Mouse (Mus musculus): ENCODE results near the gene Echdc2. TPM values are rescaled to one million over a fixed set of nuclear protein-coding genes. Genes with fewer than 3 reads are reported as not detected.
"Not testable (repeated sequence)": the region's sequence is repeated elsewhere in the genome, so short reads cannot be mapped to it uniquely, and the experiment has no call there.

Echdc2 gene
- 10 to 100 TPM in 1 of 2 experiments, 1 to 10 TPM in 1; 9.4 to 11.0 TPM for total RNA-seq (2021)

- intact Hi-C loops (cut with DNase I): no loop called here
- peak in 1 of 2 experiments; percentile 44 for DNase-seq (ENCODE audit: extremely low spot score in 1 of 2, low spot score in 2 of 2)
These were observed at the start of gene Echdc2 for GRCm38 (mm10) chr4:108165152-108165895. Gene Echdc2, plus strand, starts transcription at chr4:108165437.

GRCm38 (mm10) chr4:108116466-108116865 is 48.8 kb upstream of the Echdc2 start:
- intact Hi-C loops (cut with DNase I): loop anchor here (5.0 kb wide), 1 partner anchor 179 kb away; no protein-coding TSS in a partner anchor
- no peak for DNase-seq (ENCODE audit: extremely low spot score in 1 of 2, low spot score in 2 of 2)

- no peak for DNase-seq (ENCODE audit: extremely low spot score in 1 of 2, low spot score in 2 of 2)
- intact Hi-C loops (cut with DNase I): loop anchor here (5.0 kb wide), 1 partner anchor 180 kb away; no protein-coding TSS in a partner anchor
These were observed 47.7 kb upstream of the Echdc2 start for GRCm38 (mm10) chr4:108117488-108117887.

- intact Hi-C loops (cut with DNase I): loop anchor here (5.0 kb wide), 1 partner anchor 181 kb away; no protein-coding TSS in a partner anchor
- DNase-seq (ENCODE audit: extremely low spot score in 1 of 2, low spot score in 2 of 2): peak; percentile 88 to 95
These were observed 47.0 kb upstream of the Echdc2 start for GRCm38 (mm10) chr4:108117924-108118876.

DNA sequence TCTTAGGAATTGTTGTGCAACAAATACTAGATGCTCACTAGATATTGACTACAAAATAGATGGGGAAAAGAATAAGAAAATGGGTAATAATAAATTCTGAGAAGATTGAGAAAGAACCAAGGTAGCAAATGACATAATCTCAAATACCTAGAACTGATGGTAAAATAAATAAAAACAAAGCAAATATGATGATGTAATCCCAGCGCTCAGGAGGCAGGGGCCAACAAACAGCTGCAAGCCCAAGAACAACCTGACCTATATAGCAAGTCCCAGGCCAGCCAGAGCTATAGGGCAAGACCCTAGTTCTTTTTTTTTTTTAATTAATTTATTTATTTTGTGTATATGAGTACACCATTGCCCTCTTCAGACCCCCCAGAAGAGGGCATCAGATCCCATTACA is 41.1 kb upstream of the Echdc2 start:
- intact Hi-C loops (cut with DNase I): no loop called here
- no peak for DNase-seq (ENCODE audit: extremely low spot score in 1 of 2, low spot score in 2 of 2)

GRCm38 (mm10) chr4:108126260-108126659 is 39.0 kb upstream of the Echdc2 start:
- DNase-seq (ENCODE audit: extremely low spot score in 1 of 2, low spot score in 2 of 2): no peak
- intact Hi-C loops (cut with DNase I): no loop called here

- no peak for DNase-seq (ENCODE audit: extremely low spot score in 1 of 2, low spot score in 2 of 2)
These were observed 37.7 kb upstream of the Echdc2 start for GRCm38 (mm10) chr4:108127516-108127915.

DNA sequence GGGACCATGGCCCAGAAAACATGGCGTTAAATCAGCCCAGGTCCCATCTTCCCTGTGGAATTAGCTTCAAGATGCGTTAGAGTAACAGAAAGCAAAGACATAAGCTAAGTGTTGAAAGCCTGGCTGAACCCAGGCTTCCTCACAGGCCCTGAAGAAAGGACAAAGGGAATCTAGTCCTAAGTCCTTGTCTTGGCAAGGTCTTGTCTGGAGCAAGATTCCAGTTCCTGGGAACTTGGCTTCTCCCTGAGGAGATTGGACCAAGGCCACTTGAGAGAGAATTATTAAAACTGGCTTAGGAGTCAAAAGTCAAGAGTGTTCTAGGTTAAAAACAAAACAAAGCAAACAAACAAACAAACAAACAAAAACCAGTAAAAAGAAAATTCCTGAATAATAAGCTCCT is 36.9 kb upstream of the Echdc2 start:
- no peak for DNase-seq (ENCODE audit: extremely low spot score in 1 of 2, low spot score in 2 of 2)
- intact Hi-C loops (cut with DNase I): no loop called here

More at GRCm38 (mm10) chr4:108127516-108127915, 37.7 kb upstream of the Echdc2 start:
- intact Hi-C loops (cut with DNase I): no loop called here

DNA sequence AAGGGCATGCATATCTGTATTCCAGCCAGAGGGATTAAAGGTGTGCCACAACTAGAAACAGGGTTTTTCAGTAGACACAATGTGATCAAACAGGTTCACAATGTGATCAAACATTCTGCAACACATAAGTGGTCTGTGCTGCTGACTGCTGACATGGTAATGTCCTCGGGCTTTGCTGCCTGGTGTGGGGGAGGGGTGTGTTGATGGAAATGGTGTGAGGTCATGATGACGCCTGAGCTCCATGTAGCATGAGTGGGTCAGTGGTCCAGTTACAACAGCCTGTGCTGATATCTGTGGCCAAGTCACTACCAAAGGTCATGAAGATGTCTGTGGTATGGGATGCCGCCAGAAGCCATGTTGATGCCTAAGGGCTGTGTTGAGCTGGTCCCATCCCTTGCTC is 34.8 kb upstream of the Echdc2 start:
- intact Hi-C loops (cut with DNase I): no loop called here
- no peak for DNase-seq (ENCODE audit: extremely low spot score in 1 of 2, low spot score in 2 of 2)

- intact Hi-C loops (cut with DNase I): no loop called here
- DNase-seq (ENCODE audit: extremely low spot score in 1 of 2, low spot score in 2 of 2): no peak
These were observed 28.3 kb upstream of the Echdc2 start for GRCm38 (mm10) chr4:108136938-108137337.

- intact Hi-C loops (cut with DNase I); DNase-seq (ENCODE audit: extremely low spot score in 1 of 2, low spot score in 2 of 2): not testable (repeated sequence)
These were observed 22.1 kb upstream of the Echdc2 start for GRCm38 (mm10) chr4:108143178-108143577.

GRCm38 (mm10) chr4:108143778-108144177 is 21.5 kb upstream of the Echdc2 start:
- intact Hi-C loops (cut with DNase I): no loop called here
- DNase-seq (ENCODE audit: extremely low spot score in 1 of 2, low spot score in 2 of 2): no peak

GRCm38 (mm10) chr4:108144880-108145279 is 20.4 kb upstream of the Echdc2 start, which contains the start of gene Scp2:
Gene Scp2, minus strand, starts transcription at chr4:108144998.
- intact Hi-C loops (cut with DNase I): no loop called here
- no peak for DNase-seq (ENCODE audit: extremely low spot score in 1 of 2, low spot score in 2 of 2)

DNA sequence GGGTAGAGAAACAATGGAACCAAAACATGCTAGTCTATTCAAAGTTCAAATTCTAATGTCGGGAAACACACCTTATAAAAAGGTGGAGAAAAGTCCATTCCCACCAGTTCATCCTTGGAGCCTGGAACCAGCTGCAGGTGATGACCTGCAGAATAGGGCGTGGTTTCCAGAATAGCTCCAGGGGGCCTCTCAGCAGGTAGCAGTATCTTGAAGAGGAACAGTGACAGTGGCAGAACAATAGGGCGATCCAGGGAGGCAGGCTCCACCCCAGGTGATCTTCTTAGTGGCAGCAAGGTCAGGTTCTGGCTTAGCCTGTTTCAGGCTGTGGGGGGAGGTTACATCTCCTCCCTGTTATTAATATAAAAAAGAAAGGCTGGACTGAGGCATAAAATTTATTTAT is 19.7 kb upstream of the Echdc2 start:
- intact Hi-C loops (cut with DNase I); DNase-seq (ENCODE audit: extremely low spot score in 1 of 2, low spot score in 2 of 2): not testable (repeated sequence)

- intact Hi-C loops (cut with DNase I); DNase-seq (ENCODE audit: extremely low spot score in 1 of 2, low spot score in 2 of 2): not testable (repeated sequence)
These were observed 10.1 kb upstream of the Echdc2 start for GRCm38 (mm10) chr4:108155141-108155540.

- no peak for DNase-seq (ENCODE audit: extremely low spot score in 1 of 2, low spot score in 2 of 2)
- intact Hi-C loops (cut with DNase I): no loop called here
These were observed 3.3 kb upstream of the Echdc2 start for GRCm38 (mm10) chr4:108161936-108162335.

DNA sequence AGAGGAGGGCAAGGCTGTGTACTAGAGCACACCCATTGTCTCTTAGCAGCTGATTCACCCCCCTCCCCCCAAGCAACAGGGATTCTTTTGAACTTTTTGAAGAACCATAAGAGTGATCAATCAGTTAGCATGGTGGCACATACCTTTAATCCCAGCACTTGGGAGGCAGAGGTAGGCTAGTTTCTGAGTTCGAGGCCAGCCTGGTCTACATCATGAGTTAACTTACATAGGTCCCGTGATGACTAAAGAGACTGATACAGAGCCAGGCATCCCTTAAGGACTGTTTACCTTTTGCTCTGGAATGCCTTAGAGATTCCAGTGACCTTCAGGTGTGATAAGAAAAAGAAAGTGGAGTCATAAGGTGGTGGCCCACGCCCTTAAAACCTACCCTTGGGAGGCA is 1.9 kb upstream of the Echdc2 start:
- no peak for DNase-seq (ENCODE audit: extremely low spot score in 1 of 2, low spot score in 2 of 2)
- intact Hi-C loops (cut with DNase I): no loop called here

GRCm38 (mm10) chr4:108166874-108167273 is 1.6 kb downstream of the Echdc2 start:
- intact Hi-C loops (cut with DNase I): no loop called here
- DNase-seq (ENCODE audit: extremely low spot score in 1 of 2, low spot score in 2 of 2): no peak

- intact Hi-C loops (cut with DNase I): no loop called here
These were observed 2.8 kb downstream of the Echdc2 start for GRCm38 (mm10) chr4:108168056-108168455.

More at GRCm38 (mm10) chr4:108168056-108168455, 2.8 kb downstream of the Echdc2 start:
- DNase-seq (ENCODE audit: extremely low spot score in 1 of 2, low spot score in 2 of 2): no peak

Measured in left cerebral cortex, postnatal 10 days (tissue).